Mouse (Mus musculus): ENCODE data around the gene Trim38. TPM values are rescaled to one million over a fixed set of nuclear protein-coding genes. Genes with fewer than 3 reads are reported as not detected.

Trim38 gene
- polyA plus RNA-seq, 1 experiment from 2014 or later: not detected

DNA sequence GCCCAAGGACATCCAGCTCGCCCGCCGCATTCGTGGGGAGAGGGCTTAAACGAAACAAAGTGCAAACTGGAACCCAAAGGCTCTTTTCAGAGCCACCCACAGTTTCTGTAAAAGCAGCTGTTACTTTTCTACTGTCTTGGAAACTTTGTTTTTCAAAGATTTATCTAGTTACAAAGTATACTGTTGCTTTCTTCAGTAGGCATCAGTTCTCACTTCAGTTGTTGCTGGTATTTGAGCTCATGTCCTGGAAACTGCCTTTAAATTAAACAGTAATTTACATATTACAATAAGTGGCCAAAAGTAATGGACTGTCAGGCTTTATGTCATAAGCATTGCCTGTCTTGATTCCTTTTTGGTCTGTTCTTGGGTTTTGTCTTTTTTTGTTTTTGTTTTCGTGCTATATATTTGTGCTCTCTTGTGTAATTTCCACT is 17.0 kb upstream of the Trim38 start:
- H3K4me3 ChIP-seq (ENCODE audit: low read length): peak overlapping the region; percentile 47
- H3K36me3 ChIP-seq (ENCODE audit: insufficient read depth, low read length): no peaks in the 10 kb centered on the region
- no peaks in the 10 kb centered on the region for H3K27me3 ChIP-seq (ENCODE audit: insufficient read depth, low read length)
- H3K4me1 ChIP-seq (ENCODE audit: insufficient read depth, low read length): peaks cover 9% of the 10 kb centered on the region
- H3K4me2 ChIP-seq (replicated peaks; ENCODE audit: low read depth, low read length): peak overlapping the region; percentile 55
- 6% methylated on average over 6 of the region's 6 CpGs for WGBS
- ATAC-seq (ENCODE audit: low FRiP score, low TSS enrichment): no peak
- H3K9ac ChIP-seq (replicated peaks; ENCODE audit: low read length): peak overlapping the region; percentile 72
- H3K27ac ChIP-seq (ENCODE audit: low read length): peak overlapping the region; percentile 92
- H3K9me3 ChIP-seq (ENCODE audit: low read length): no peaks in the 10 kb centered on the region

DNA sequence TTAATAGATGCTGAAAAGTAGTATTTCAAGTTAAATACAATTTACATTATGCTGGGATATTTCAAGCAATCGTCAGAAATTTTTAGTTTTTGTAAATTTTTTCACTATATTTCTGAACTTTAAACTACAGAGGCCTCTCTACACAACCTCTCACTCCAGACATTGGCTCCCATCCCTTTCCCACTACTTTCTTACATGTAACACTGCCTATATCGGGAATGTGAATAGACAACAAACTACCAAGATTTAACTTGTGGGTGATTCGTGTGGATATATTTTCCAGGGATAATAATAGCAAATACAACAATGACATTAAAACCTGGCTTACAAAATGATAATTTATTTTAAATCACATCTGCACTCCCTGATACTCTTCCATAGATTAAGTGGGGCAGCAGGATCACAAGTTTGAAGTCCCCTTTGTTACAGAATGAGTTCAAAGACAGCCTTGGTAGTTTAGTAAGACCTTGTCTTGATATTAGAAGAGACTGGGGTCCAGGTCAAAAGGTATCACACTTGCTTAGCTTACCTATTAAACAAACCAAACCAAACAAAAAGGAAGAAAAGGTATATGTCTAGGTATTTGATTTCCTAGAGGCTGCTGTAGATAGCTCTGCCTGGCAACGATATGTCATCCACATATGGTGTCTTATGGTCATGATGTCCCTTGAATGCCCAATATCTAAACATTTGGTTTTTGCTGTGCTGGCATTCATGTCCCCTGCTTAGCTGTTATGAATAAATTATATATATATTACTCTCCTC is 16.2 kb upstream of the Trim38 start:
- whole genome bisulfite sequencing: 60% methylated on average over 4 of the region's 4 CpGs
- H3K27me3 ChIP-seq (ENCODE audit: insufficient read depth, low read length): no peaks in the 10 kb centered on the region
- H3K4me3 ChIP-seq (ENCODE audit: low read length): no peak overlapping the region
- H3K36me3 ChIP-seq (ENCODE audit: insufficient read depth, low read length): no peaks in the 10 kb centered on the region
- H3K9me3 ChIP-seq (ENCODE audit: low read length): no peaks in the 10 kb centered on the region
- no peak overlapping the region for H3K9ac ChIP-seq (replicated peaks; ENCODE audit: low read length)
- H3K27ac ChIP-seq (ENCODE audit: low read length): peak overlapping the region; percentile 28
- ATAC-seq (ENCODE audit: low FRiP score, low TSS enrichment): no peak
- H3K4me1 ChIP-seq (ENCODE audit: insufficient read depth, low read length): peaks cover 6% of the 10 kb centered on the region
- peak overlapping the region; percentile 55 for H3K4me2 ChIP-seq (replicated peaks; ENCODE audit: low read depth, low read length)

DNA sequence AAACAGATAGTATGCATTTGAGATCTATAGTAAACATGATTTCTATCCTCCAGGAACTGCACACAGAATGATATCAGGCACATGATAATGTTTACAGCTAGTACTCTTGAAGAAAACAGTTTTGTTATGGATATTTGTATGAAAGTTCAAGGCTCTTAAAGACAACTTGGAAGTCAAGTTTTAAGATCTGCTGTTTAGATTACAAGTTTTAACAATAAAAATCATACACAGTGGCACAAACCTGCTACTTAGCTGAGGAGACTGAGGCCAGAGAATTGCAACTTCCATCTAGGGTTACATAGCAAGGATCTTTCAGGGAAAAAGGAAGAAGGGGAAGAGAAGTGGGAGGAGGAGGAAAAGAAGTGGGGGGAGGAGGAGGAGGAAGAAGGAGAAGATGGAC is 14.7 kb upstream of the Trim38 start:
- Histone ChIP-seq H3K27me3 (ENCODE audit: insufficient read depth, low read length) (no peaks in the 10 kb centered on the region), H3K36me3 (ENCODE audit: insufficient read depth, low read length) (no peaks in the 10 kb centered on the region), H3K4me2 (replicated peaks; ENCODE audit: low read depth, low read length) (no peak overlapping the region), H3K4me1 (ENCODE audit: insufficient read depth, low read length) (peaks cover 9% of the 10 kb centered on the region), H3K9ac (replicated peaks; ENCODE audit: low read length) (no peak overlapping the region), H3K27ac (ENCODE audit: low read length) (no peak overlapping the region), H3K4me3 (ENCODE audit: low read length) (no peak overlapping the region), H3K9me3 (ENCODE audit: low read length) (no peaks in the 10 kb centered on the region)
- ATAC-seq (ENCODE audit: low FRiP score, low TSS enrichment): no peak

DNA sequence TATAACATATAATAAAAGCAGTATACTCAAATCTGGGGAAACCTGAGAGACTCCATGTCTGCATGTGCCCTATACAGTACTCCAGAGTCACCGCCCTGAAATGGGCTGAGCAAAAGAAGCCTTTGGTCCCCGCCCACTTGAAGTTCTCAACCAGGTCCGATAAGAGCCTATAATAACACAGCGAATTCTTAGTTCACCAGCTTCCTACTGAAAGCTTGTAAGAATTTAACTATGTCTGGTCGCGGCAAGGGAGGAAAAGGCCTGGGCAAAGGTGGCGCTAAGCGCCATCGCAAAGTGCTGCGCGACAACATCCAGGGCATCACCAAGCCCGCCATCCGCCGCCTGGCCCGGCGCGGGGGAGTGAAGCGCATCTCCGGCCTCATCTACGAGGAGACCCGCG is 12.9 kb upstream of the Trim38 start, which contains the start of gene Hist1h4b:
TSS of gene Hist1h4b (plus strand) at position 224 of the 400 bp plus-strand sequence.
- peak within 1 kb of the TSS; percentile 77 for H3K9ac ChIP-seq (replicated peaks; ENCODE audit: low read length)
- no peaks in the 10 kb centered on the region for H3K9me3 ChIP-seq (ENCODE audit: low read length)
- H3K27ac ChIP-seq (ENCODE audit: low read length): peak within 1 kb of the TSS; percentile 97
- ATAC-seq (ENCODE audit: low FRiP score, low TSS enrichment): peak; percentile 83
- H3K4me3 ChIP-seq (ENCODE audit: low read length): peak within 1 kb of the TSS; percentile 51
- no peaks in the 10 kb centered on the region for H3K36me3 ChIP-seq (ENCODE audit: insufficient read depth, low read length)
- H3K27me3 ChIP-seq (ENCODE audit: insufficient read depth, low read length): no peaks in the 10 kb centered on the region
- H3K4me2 ChIP-seq (replicated peaks; ENCODE audit: low read depth, low read length): peak within 1 kb of the TSS; percentile 77
- WGBS: under 1% methylated on average over 17 of the region's 22 CpGs
- H3K4me1 ChIP-seq (ENCODE audit: insufficient read depth, low read length): peaks cover 15% of the 10 kb centered on the region

DNA sequence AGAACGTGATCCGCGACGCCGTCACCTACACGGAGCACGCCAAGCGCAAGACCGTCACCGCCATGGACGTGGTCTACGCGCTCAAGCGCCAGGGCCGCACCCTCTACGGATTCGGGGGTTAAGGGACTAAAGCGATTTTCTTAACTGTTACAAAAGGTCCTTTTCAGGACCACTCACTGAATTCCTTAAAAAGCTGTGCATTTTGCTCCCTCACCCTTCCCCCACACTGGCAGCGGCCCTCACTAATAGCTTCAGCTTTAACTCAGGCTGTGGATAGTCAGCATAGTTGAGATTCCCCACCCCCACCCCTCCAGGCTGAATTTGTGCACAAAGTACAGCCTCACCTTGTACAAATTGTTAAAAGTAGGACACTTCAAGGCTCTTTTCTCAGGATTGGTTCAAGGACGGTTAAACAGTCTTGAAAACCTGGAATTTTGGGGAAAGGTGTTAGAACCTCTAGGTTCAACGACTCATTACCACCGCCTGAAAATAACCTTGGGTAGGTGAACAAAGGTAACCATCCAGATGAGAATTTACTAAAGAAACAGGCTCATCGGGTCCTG is 12.4 kb upstream of the Trim38 start:
- H3K4me3 ChIP-seq (ENCODE audit: low read length): peak overlapping the region; percentile 51
- H3K36me3 ChIP-seq (ENCODE audit: insufficient read depth, low read length): no peaks in the 10 kb centered on the region
- H3K4me2 ChIP-seq (replicated peaks; ENCODE audit: low read depth, low read length): peak overlapping the region; percentile 77
- H3K27ac ChIP-seq (ENCODE audit: low read length): peak overlapping the region; percentile 97
- H3K27me3 ChIP-seq (ENCODE audit: insufficient read depth, low read length): no peaks in the 10 kb centered on the region
- peaks cover 15% of the 10 kb centered on the region for H3K4me1 ChIP-seq (ENCODE audit: insufficient read depth, low read length)
- H3K9ac ChIP-seq (replicated peaks; ENCODE audit: low read length): peak overlapping the region; percentile 77
- H3K9me3 ChIP-seq (ENCODE audit: low read length): no peaks in the 10 kb centered on the region
- 1% methylated on average over 17 of the region's 23 CpGs for WGBS
- no peak; the same call in none of the 2 replicates for ATAC-seq (ENCODE audit: low FRiP score, low TSS enrichment)

DNA sequence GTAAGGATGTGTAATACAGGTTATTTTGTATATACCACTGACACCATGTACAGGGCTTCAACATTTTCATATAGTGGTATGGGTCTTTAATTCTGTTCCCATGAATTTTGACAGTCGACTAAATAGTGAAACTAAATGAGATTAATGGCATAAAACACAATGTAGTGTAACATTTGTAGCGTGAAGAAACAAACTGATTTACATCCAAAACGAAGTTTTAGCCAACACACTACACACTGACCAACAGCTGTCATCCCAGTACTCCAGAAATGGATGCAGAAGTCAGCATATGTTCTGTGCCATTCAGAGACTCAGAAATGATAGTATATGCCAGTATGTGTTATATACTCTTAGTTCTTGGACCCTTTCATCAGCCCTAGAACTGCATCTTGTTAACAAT is 11.8 kb upstream of the Trim38 start:
- Histone ChIP-seq H3K27me3 (ENCODE audit: insufficient read depth, low read length) (no peaks in the 10 kb centered on the region), H3K9me3 (ENCODE audit: low read length) (no peaks in the 10 kb centered on the region), H3K27ac (ENCODE audit: low read length) (0 out of 2 replicates have a peak overlapping the region, but pooled peaks have one; percentile 46), H3K9ac (replicated peaks; ENCODE audit: low read length) (no peak overlapping the region), H3K4me1 (ENCODE audit: insufficient read depth, low read length) (peaks cover 18% of the 10 kb centered on the region), H3K4me2 (replicated peaks; ENCODE audit: low read depth, low read length) (0 out of 2 replicates have a peak overlapping the region, but pooled peaks have one; percentile 31), H3K36me3 (ENCODE audit: insufficient read depth, low read length) (no peaks in the 10 kb centered on the region), H3K4me3 (ENCODE audit: low read length) (no peak overlapping the region)
- ATAC-seq (ENCODE audit: low FRiP score, low TSS enrichment): no peak
- WGBS: 36% methylated on average over 3 of the region's 3 CpGs

DNA sequence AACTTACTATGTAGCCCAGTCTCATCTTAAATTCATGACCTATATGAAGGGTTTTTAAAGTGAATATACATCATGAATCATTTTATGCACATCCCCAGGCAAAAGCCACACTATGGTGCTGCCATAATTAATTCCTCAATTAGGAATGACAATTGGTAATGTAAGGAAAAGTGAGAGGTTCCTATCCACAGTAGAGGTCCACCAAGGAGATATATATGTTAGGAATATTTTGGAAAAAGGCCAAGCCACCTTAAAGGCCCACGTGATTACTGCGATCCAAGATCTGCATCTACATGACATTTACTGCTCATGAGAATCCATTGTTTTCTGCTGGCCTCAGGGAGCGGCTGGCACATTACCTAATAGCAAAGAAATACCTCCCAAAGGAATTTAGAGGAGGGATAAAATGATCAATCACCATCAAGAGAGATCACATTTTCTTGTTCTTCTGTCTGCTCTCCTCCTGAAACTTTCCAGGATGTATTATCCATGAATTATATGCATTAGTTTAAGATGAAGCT is 10.4 kb upstream of the Trim38 start:
- H3K27ac ChIP-seq (ENCODE audit: low read length): no peak overlapping the region
- H3K9me3 ChIP-seq (ENCODE audit: low read length): no peaks in the 10 kb centered on the region
- 67% methylated on average over 3 of the region's 3 CpGs for WGBS
- no peak overlapping the region for H3K4me2 ChIP-seq (replicated peaks; ENCODE audit: low read depth, low read length)
- ATAC-seq (ENCODE audit: low FRiP score, low TSS enrichment): no peak
- no peak overlapping the region for H3K4me3 ChIP-seq (ENCODE audit: low read length)
- H3K27me3 ChIP-seq (ENCODE audit: insufficient read depth, low read length): no peaks in the 10 kb centered on the region
- peaks cover 28% of the 10 kb centered on the region for H3K4me1 ChIP-seq (ENCODE audit: insufficient read depth, low read length)
- no peak overlapping the region for H3K9ac ChIP-seq (replicated peaks; ENCODE audit: low read length)
- H3K36me3 ChIP-seq (ENCODE audit: insufficient read depth, low read length): no peaks in the 10 kb centered on the region

DNA sequence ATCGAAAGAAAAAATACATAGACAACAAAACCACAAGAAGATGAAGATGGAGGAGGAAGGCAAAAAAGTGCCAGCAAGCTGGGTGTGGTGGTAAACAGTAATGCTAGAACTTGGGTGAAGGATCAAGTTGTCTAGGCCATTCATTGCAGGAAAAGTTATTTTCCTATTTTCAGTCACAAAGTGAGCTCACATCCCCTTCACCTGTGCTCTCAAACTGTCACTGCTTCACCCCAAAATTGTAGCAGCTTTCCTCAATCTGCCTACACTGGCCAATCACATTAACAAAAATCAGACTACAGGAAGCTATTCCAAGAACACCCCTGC is 9.8 kb upstream of the Trim38 start:
- Histone ChIP-seq H3K4me1 (ENCODE audit: insufficient read depth, low read length) (peaks cover 31% of the 10 kb centered on the region), H3K9me3 (ENCODE audit: low read length) (no peaks in the 10 kb centered on the region), H3K4me2 (replicated peaks; ENCODE audit: low read depth, low read length) (peak overlapping the region; percentile 90), H3K27me3 (ENCODE audit: insufficient read depth, low read length) (no peaks in the 10 kb centered on the region), H3K27ac (ENCODE audit: low read length) (peak overlapping the region; percentile 99), H3K9ac (replicated peaks; ENCODE audit: low read length) (peak overlapping the region; percentile 83), H3K4me3 (ENCODE audit: low read length) (peak overlapping the region; percentile 70), H3K36me3 (ENCODE audit: insufficient read depth, low read length) (no peaks in the 10 kb centered on the region)
- no peak for ATAC-seq (ENCODE audit: low FRiP score, low TSS enrichment)
- 81% methylated on average over 1 of the region's 1 CpGs for WGBS

DNA sequence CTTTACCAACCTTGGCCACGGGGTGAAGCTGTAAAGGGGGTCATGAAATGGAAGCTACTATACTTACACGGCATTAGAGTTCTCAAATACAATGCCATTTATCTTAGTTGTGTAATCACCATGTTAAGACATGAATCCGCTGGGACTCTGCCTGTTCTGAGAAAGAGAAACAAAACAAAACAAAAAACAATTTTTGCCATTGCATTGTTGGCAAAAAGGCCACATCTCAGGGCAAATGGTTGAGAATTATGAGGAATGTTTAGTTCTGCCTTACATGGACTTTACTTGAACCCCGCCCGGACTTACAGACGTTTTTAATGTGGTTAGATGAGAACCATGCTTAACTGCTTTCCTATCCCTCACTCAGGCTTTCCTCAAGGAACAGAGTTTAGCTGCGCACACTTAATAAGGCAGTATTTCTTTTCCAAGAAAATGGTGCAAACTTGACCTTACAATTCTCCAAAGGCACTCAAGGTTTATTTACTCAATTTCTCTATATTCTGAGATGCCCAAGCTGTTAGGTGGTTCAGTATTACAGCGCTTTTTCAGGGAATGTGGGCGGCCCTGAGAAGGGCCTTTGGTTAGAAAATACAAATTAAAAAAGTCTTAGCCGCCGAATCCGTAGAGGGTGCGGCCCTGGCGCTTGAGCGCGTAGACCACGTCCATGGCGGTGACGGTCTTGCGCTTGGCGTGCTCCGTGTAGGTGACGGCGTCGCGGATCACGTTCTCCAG is 9.3 kb upstream of the Trim38 start:
- H3K27ac ChIP-seq (ENCODE audit: low read length): peak overlapping the region; percentile 99
- no peaks in the 10 kb centered on the region for H3K9me3 ChIP-seq (ENCODE audit: low read length)
- WGBS: 2% methylated on average over 18 of the region's 27 CpGs
- H3K9ac ChIP-seq (replicated peaks; ENCODE audit: low read length): peak overlapping the region; percentile 83
- no peaks in the 10 kb centered on the region for H3K36me3 ChIP-seq (ENCODE audit: insufficient read depth, low read length)
- H3K4me3 ChIP-seq (ENCODE audit: low read length): peak overlapping the region; percentile 70
- no peak for ATAC-seq (ENCODE audit: low FRiP score, low TSS enrichment)
- no peaks in the 10 kb centered on the region for H3K27me3 ChIP-seq (ENCODE audit: insufficient read depth, low read length)
- H3K4me2 ChIP-seq (replicated peaks; ENCODE audit: low read depth, low read length): peak overlapping the region; percentile 90
- peaks cover 31% of the 10 kb centered on the region for H3K4me1 ChIP-seq (ENCODE audit: insufficient read depth, low read length)
